Mouse (Mus musculus) lung, embryonic 15.5 days (tissue): ENCODE results near the gene Dcaf8. TPM values are rescaled to one million over a fixed set of nuclear protein-coding genes. Genes with fewer than 3 reads are reported as not detected.

Source experiments
- ATAC-seq: fragments of 200-750 bp; cut with Nextera tagmentation; 2 replicates; pipeline ENCODE4 v1.8.0; 2017; ENCODE audit warnings: moderate number of reproducible peaks, borderline replicate concordance; ENCODE audit not compliant: low FRiP score, low TSS enrichment; ENCODE audit errors: extremely low read depth
- H3K27ac ChIP-seq: fragments of 300-500 bp; sonication (generic); 2 replicates; pipeline ENCODE4 v1.5.1; 2015; ENCODE audit warnings: moderate library complexity, mild to moderate bottlenecking, inconsistent platforms
- H3K27me3 ChIP-seq: fragments of 300-500 bp; sonication (generic); 2 replicates; pipeline ENCODE4 v1.6.1; 2015; ENCODE audit warnings: inconsistent platforms
- H3K36me3 ChIP-seq: fragments of 300-500 bp; sonication (generic); 2 replicates; pipeline ENCODE4 v1.6.1; 2015; ENCODE audit warnings: inconsistent platforms
- H3K4me1 ChIP-seq: fragments of 300-500 bp; sonication (generic); 2 replicates; pipeline ENCODE4 v1.6.1; 2015; ENCODE audit warnings: inconsistent platforms
- H3K4me2 ChIP-seq: fragments of 300-500 bp; sonication (generic); 2 replicates; pipeline ENCODE4 v1.6.1; 2015; ENCODE audit warnings: inconsistent platforms, mild to moderate bottlenecking, moderate library complexity
- H3K4me3 ChIP-seq: fragments of 300-500 bp; sonication (generic); 2 replicates; pipeline ENCODE4 v1.5.1; 2015; ENCODE audit warnings: mild to moderate bottlenecking, inconsistent platforms
- H3K9ac ChIP-seq: fragments of 300-500 bp; sonication (generic); 2 replicates; pipeline ENCODE4 v1.6.1; 2015; ENCODE audit warnings: inconsistent platforms
- H3K9me3 ChIP-seq: fragments of 300-500 bp; sonication (generic); 2 replicates; pipeline ENCODE4 v1.6.1; 2016; ENCODE audit warnings: inconsistent platforms
- WGBS: fragments of 180-500 bp; shearing (Covaris S2); methylation state at CpG from one replicate; pipeline ENCODE4 v1.1.7; 2015; 5-methylcytosine and 5-hydroxymethylcytosine counted together
- polyA plus RNA-seq: library from polyadenylated mRNA; unstranded; fragments of >200 nt; fragmentation: Nextera tagmentation; extraction: Ambion mirVana; gene quantifications from 2 replicates; pipeline ENCODE4 v1.2.1, GENCODE M21; 2015

Gene Dcaf8
- polyA plus RNA-seq, 1 experiment from 2014 or later: 134 TPM

DNA sequence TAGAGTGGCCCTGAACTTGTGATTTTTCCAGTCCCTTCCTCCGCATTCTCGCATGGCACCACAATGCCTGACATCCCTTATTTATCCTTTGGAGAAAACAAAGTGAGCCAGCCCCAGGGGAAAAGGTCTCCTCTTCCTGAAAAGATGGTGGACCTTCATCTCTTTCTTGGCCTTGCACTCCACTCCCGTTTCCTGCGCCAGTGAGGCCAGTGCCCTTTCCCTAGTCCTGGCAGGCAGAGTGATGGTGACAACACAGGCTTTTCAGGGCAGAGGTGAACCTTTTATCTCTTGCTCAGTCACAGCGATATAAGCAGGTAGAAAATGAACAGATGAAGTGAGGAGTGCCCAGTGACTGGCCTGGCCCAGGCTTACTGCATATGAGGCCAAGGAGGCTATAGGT, 20.4 kb upstream of the Dcaf8 start:
- no peak for ATAC-seq
- peak overlapping the region; percentile 65 for H3K4me2 ChIP-seq
- peak overlapping the region; percentile 83 for H3K4me3 ChIP-seq
- peaks cover 12% of the 10 kb centered on the region for H3K4me1 ChIP-seq
- 17% methylated on average over 5 of the region's 5 CpGs for WGBS
- H3K9me3 ChIP-seq: no peaks in the 10 kb centered on the region
- H3K27me3 ChIP-seq: no peaks in the 10 kb centered on the region
- no peak overlapping the region for H3K27ac ChIP-seq
- peak overlapping the region; percentile 93 for H3K9ac ChIP-seq
- peaks cover 45% of the 10 kb centered on the region for H3K36me3 ChIP-seq

DNA sequence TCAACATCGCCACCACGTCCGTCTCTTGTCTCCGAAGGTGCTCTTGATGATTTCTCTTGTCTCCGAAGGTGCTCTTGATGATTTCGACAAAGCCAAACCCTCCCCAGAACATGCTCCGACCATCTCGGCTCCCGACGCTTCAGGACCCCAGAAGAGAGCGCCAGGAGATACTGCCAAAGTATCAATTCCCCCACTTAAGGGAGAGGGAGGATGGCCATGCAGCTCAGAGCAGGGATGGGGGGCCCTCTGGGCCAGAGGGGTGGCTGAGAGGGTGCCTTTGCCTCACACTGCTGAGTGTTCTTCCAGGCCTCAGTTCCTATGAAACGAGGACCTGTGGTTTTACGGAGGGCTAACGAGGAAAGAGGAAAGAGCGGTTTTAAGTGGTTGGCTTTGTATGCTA, 19.3 kb upstream of the Dcaf8 start:
- WGBS: 91% methylated on average over 15 of the region's 15 CpGs
- no peak overlapping the region for H3K9ac ChIP-seq
- no peak for ATAC-seq
- H3K36me3 ChIP-seq: peaks cover 44% of the 10 kb centered on the region
- no peak overlapping the region for H3K4me3 ChIP-seq
- H3K27me3 ChIP-seq: no peaks in the 10 kb centered on the region
- H3K9me3 ChIP-seq: no peaks in the 10 kb centered on the region
- peaks cover 12% of the 10 kb centered on the region for H3K4me1 ChIP-seq
- H3K27ac ChIP-seq: no peak overlapping the region
- H3K4me2 ChIP-seq: no peak overlapping the region

- 61% methylated on average over 2 of the region's 2 CpGs for WGBS
- H3K4me2 ChIP-seq: no peak overlapping the region
- H3K9ac ChIP-seq: no peak overlapping the region
- H3K4me1 ChIP-seq: peaks cover 12% of the 10 kb centered on the region
- H3K9me3 ChIP-seq: no peaks in the 10 kb centered on the region
- H3K36me3 ChIP-seq: peaks cover 50% of the 10 kb centered on the region
- H3K27ac ChIP-seq: no peak overlapping the region
- H3K4me3 ChIP-seq: no peak overlapping the region
- ATAC-seq: no peak
- no peaks in the 10 kb centered on the region for H3K27me3 ChIP-seq
Measured at GRCm38 (mm10) chr1:172129108-172129507, 18.8 kb upstream of the Dcaf8 start.

GRCm38 (mm10) chr1:172129780-172130179, 18.1 kb upstream of the Dcaf8 start:
- Histone ChIP-seq H3K27me3 (no peaks in the 10 kb centered on the region), H3K4me2 (no peak overlapping the region), H3K9me3 (no peaks in the 10 kb centered on the region), H3K36me3 (peaks cover 57% of the 10 kb centered on the region), H3K9ac (no peak overlapping the region), H3K27ac (no peak overlapping the region), H3K4me1 (peaks cover 12% of the 10 kb centered on the region), H3K4me3 (no peak overlapping the region)
- WGBS: 92% methylated on average over 5 of the region's 5 CpGs
- no peak for ATAC-seq

DNA sequence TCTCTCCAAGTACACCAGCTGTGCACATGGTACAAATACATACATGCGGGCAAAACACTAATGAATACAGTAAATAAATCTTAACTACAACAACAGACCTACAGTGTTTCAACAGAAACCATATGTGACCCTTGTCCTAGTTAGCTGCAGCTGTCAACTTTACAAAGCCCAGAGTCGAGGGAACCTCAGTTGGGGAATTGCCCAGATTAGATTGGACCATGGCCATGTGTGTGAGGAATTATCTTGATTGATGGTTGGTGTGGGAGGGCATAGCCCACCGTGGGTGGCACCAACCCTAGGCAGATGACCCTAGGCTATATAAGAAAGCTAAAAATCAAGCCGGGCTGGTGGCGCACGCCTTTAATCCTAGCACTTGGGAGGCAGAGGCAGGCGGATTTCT, 15.6 kb upstream of the Dcaf8 start:
- H3K27me3 ChIP-seq: no peaks in the 10 kb centered on the region
- H3K9me3 ChIP-seq: no peaks in the 10 kb centered on the region
- ATAC-seq: no peak
- no peak overlapping the region for H3K4me3 ChIP-seq
- 84% methylated on average over 7 of the region's 7 CpGs for WGBS
- no peak overlapping the region for H3K27ac ChIP-seq
- peaks cover 70% of the 10 kb centered on the region for H3K36me3 ChIP-seq
- no peak overlapping the region for H3K9ac ChIP-seq
- H3K4me2 ChIP-seq: no peak overlapping the region
- H3K4me1 ChIP-seq: peaks cover 8% of the 10 kb centered on the region

DNA sequence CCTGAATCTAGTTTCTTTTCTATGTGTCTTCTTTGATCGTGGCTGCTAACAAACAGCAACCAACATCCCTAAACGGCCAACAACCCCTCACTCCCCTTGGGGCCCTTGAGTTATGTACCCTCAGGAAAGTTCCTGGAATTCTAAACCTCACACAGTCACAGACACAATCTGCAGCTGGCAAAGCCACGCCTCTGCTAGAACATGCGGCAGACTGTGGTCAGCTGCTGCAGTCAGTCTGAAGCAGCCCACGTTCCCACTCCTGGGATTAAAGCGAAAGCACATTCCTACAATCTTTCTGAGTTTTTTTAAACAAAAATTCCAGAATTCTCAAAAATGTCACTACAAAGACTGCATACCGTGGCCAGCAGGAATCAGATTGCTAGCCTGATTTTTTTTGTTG, 14.3 kb upstream of the Dcaf8 start:
- H3K27me3 ChIP-seq: no peaks in the 10 kb centered on the region
- H3K4me2 ChIP-seq: no peak overlapping the region
- H3K4me1 ChIP-seq: no peaks in the 10 kb centered on the region
- peaks cover 70% of the 10 kb centered on the region for H3K36me3 ChIP-seq
- H3K27ac ChIP-seq: no peak overlapping the region
- no peak for ATAC-seq
- 73% methylated on average over 7 of the region's 7 CpGs for WGBS
- no peak overlapping the region for H3K4me3 ChIP-seq
- no peak overlapping the region for H3K9ac ChIP-seq
- no peaks in the 10 kb centered on the region for H3K9me3 ChIP-seq

GRCm38 (mm10) chr1:172134072-172134471, 13.8 kb upstream of the Dcaf8 start:
- Histone ChIP-seq H3K36me3 (peaks cover 67% of the 10 kb centered on the region), H3K4me3 (no peak overlapping the region), H3K4me2 (no peak overlapping the region), H3K9me3 (no peaks in the 10 kb centered on the region), H3K27me3 (no peaks in the 10 kb centered on the region), H3K4me1 (no peaks in the 10 kb centered on the region), H3K27ac (no peak overlapping the region), H3K9ac (no peak overlapping the region)
- WGBS: 82% methylated on average over 4 of the region's 4 CpGs
- no peak for ATAC-seq

GRCm38 (mm10) chr1:172140160-172140559, 7.7 kb upstream of the Dcaf8 start:
- H3K4me2 ChIP-seq: no peak overlapping the region
- ATAC-seq: no peak
- H3K4me1 ChIP-seq: 0 out of 2 replicates have a peak, but pooled peaks cover 3% of the 10 kb centered on the region
- 70% methylated on average over 2 of the region's 2 CpGs for WGBS
- no peaks in the 10 kb centered on the region for H3K27me3 ChIP-seq
- H3K9me3 ChIP-seq: no peaks in the 10 kb centered on the region
- no peak overlapping the region for H3K27ac ChIP-seq
- peaks cover 10% of the 10 kb centered on the region; the same call in 1 of the 2 replicates for H3K36me3 ChIP-seq
- H3K4me3 ChIP-seq: no peak overlapping the region
- H3K9ac ChIP-seq: no peak overlapping the region

- no peak overlapping the region for H3K4me2 ChIP-seq
- H3K27ac ChIP-seq: no peak overlapping the region
- no peaks in the 10 kb centered on the region for H3K9me3 ChIP-seq
- H3K4me1 ChIP-seq: 0 out of 2 replicates have a peak, but pooled peaks cover 3% of the 10 kb centered on the region
- H3K27me3 ChIP-seq: no peaks in the 10 kb centered on the region
- no peak overlapping the region for H3K4me3 ChIP-seq
- H3K9ac ChIP-seq: no peak overlapping the region
- WGBS: 66% methylated on average over 1 of the region's 1 CpGs
- peaks cover 6% of the 10 kb centered on the region; the same call in 1 of the 2 replicates for H3K36me3 ChIP-seq
- no peak for ATAC-seq
Measured at GRCm38 (mm10) chr1:172140825-172141224, 7.1 kb upstream of the Dcaf8 start.

GRCm38 (mm10) chr1:172141529-172141928, 6.4 kb upstream of the Dcaf8 start:
- 68% methylated on average over 3 of the region's 3 CpGs for WGBS
- Histone ChIP-seq H3K4me1 (0 out of 2 replicates have a peak, but pooled peaks cover 3% of the 10 kb centered on the region), H3K4me3 (no peak overlapping the region), H3K9ac (no peak overlapping the region), H3K4me2 (no peak overlapping the region), H3K27ac (no peak overlapping the region), H3K36me3 (no peaks in the 10 kb centered on the region), H3K27me3 (no peaks in the 10 kb centered on the region), H3K9me3 (no peaks in the 10 kb centered on the region)
- ATAC-seq: no peak

GRCm38 (mm10) chr1:172143570-172143969, 4.3 kb upstream of the Dcaf8 start:
- H3K27ac ChIP-seq: no peak overlapping the region
- H3K4me2 ChIP-seq: no peak overlapping the region
- no peak for ATAC-seq
- no peaks in the 10 kb centered on the region for H3K27me3 ChIP-seq
- WGBS: 25% methylated on average over 1 of the region's 1 CpGs
- no peak overlapping the region for H3K9ac ChIP-seq
- no peak overlapping the region for H3K4me3 ChIP-seq
- peaks cover 9% of the 10 kb centered on the region; the same call in 1 of the 2 replicates for H3K4me1 ChIP-seq
- no peaks in the 10 kb centered on the region for H3K9me3 ChIP-seq
- no peaks in the 10 kb centered on the region for H3K36me3 ChIP-seq

- Histone ChIP-seq H3K36me3 (peaks cover 27% of the 10 kb centered on the region), H3K9ac (peak overlapping the region; percentile 99), H3K27me3 (no peaks in the 10 kb centered on the region), H3K4me3 (peak overlapping the region; percentile 92), H3K4me1 (peaks cover 19% of the 10 kb centered on the region), H3K9me3 (no peaks in the 10 kb centered on the region), H3K27ac (peak overlapping the region; percentile 96), H3K4me2 (peak overlapping the region; percentile 68)
- WGBS: under 1% methylated on average over 40 of the region's 40 CpGs
- peak; percentile 66 for ATAC-seq
Measured at GRCm38 (mm10) chr1:172148279-172148954, 533 bp downstream of the Dcaf8 start.
